Mouse (Mus musculus) gastrocnemius, adult 2 months (tissue): ENCODE measurements at regions not wholly inside any gene's neighbourhood (a gene's known extent, or its start where the extent isn't known, plus 50 kb on each side); places are given as distances from the start of the nearest gene placed in this dataset.

ENCODE experiments used
- DNase-seq: peaks from one replicate; pipeline ENCODE4 v3.0.0; 2022
- H3K27ac ChIP-seq: fragments of 200-600 bp; 2 replicates; pipeline ENCODE4 v1.8.1; 2022; ENCODE audit warnings: mild to moderate bottlenecking
- H3K4me3 ChIP-seq: fragments of 200-600 bp; 2 replicates; pipeline ENCODE4 v1.8.1; 2022; ENCODE audit warnings: mild to moderate bottlenecking, moderate library complexity
- CTCF ChIP-seq: fragments of 200-600 bp; IDR thresholded peaks from 2 replicates; pipeline ENCODE4 v1.8.1; 2022; ENCODE audit warnings: antibody characterized with exemption, mild to moderate bottlenecking, moderate library complexity
- intact Hi-C: fragments of 180-260 bp; cut with DNase I; formaldehyde crosslinking; loops from one replicate; pipeline ENCODE4 v1.15.1; 2025

DNA sequence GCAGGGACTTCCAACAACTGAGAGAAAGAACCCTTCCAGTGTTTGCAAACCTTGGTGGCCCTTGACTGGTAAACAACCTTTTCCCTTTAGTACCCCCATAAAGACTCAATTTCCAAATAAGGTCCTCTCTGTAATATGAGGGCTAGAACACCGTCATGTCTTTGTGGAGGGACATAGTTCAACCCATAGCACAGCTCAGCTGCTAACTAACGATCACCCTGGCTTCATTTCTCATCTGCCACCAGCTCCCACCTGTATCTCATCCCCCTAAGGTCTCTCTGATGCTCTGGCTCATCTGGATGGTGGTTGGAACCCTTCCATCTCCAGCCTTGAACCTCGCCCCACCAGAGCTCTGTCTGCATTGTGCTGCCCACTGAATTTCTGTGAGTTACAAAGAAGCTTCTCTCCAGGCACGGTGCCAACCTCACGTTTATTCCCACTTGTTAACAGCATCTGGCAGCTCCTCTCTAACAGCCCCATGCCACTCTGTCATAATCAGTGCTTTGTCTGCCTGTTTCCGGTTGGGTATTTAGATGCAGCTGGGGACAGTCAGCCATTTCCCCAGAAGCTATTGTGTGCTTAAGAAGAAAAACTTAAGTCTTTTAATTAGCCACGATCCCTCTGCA is 137.0 kb upstream of the Cdh5 start:
- no peak for TF ChIP-seq CTCF
- DNase-seq = no peak
- intact Hi-C loops = no loop called here

DNA sequence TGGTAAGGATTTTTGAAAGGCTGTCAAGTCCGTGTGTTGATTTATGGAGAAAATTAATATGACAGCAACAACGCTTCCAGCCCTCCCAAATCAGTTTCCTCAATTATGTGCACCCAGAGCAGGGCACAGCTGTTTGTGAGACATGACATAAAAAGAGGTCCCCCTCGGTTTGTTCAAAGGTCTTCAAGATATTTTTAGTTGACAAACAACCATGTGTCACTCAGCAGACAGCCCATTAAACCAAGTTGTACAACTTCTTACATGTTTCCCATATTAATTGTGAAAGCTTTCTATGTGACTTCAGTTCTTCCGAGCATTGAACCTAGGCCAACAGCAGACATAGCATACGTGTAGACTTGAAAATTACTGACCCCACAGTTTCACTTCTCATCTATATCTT is 131.5 kb upstream of the Cdh5 start:
- intact Hi-C loops = no loop called here

More for the DNA sequence above, 137.0 kb upstream of the Cdh5 start:
- no peak overlapping the region for H3K4me3 ChIP-seq
- no peak overlapping the region for H3K27ac ChIP-seq

GRCm38 (mm10) chr8:103970511-103970910 is 130.9 kb upstream of the Cdh5 start:
- TF ChIP-seq CTCF = no peak
- Histone ChIP-seq H3K27ac (no peak overlapping the region), H3K4me3 (no peak overlapping the region)
- no peak for DNase-seq
- intact Hi-C loops = no loop called here

More for the DNA sequence above, 131.5 kb upstream of the Cdh5 start:
- H3K27ac ChIP-seq = no peak overlapping the region
- TF ChIP-seq CTCF = no peak
- no peak for DNase-seq
- H3K4me3 ChIP-seq = no peak overlapping the region

GRCm38 (mm10) chr8:103970966-103971365 is 130.5 kb upstream of the Cdh5 start:
- DNase-seq = no peak
- TF ChIP-seq CTCF = no peak
- no peak overlapping the region for H3K4me3 ChIP-seq
- intact Hi-C loops = no loop called here
- H3K27ac ChIP-seq = no peak overlapping the region

DNA sequence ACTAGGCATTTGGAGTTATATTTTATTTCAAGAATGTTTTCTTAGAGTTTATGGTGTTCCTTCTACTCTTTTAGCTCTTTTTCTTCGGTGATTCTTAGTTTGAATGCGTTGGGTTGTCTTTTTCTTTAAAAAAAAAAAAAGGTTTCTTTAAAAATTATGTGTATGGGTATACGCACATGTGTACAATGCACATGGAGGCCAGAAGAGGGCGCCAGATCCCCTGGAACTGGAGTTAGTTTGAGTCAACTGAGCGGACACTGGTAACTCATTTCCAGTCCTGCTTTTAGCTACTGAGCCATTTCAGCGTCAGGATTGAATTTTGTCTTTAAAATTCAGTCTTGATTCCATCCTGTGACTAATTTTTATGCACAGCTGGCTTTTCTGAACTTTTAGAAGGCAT is 124.9 kb upstream of the Cdh5 start:
- Histone ChIP-seq H3K27ac (no peak overlapping the region), H3K4me3 (no peak overlapping the region)
- intact Hi-C loops = no loop called here
- TF ChIP-seq CTCF = no peak
- no peak for DNase-seq

- H3K27ac ChIP-seq = no peak overlapping the region
- no peak for TF ChIP-seq CTCF
- intact Hi-C loops = no loop called here
- DNase-seq = no peak
- H3K4me3 ChIP-seq = no peak overlapping the region
Measured at GRCm38 (mm10) chr8:103978948-103979347, 122.5 kb upstream of the Cdh5 start.

GRCm38 (mm10) chr8:103983860-103984594 is 117.4 kb upstream of the Cdh5 start:
- no peak overlapping the region for H3K4me3 ChIP-seq
- TF ChIP-seq CTCF = no peak
- DNase-seq = no peak

GRCm38 (mm10) chr8:103985640-103986039 is 115.8 kb upstream of the Cdh5 start:
- Histone ChIP-seq H3K4me3 (no peak overlapping the region), H3K27ac (no peak overlapping the region)
- TF ChIP-seq CTCF = no peak
- DNase-seq = no peak
- intact Hi-C loops = no loop called here

More at GRCm38 (mm10) chr8:103983860-103984594, 117.4 kb upstream of the Cdh5 start:
- intact Hi-C loops = no loop called here
- no peak overlapping the region for H3K27ac ChIP-seq

- Histone ChIP-seq H3K4me3 (no peak overlapping the region), H3K27ac (no peak overlapping the region)
- no peak for TF ChIP-seq CTCF
- DNase-seq = no peak
- intact Hi-C loops = no loop called here
Measured at GRCm38 (mm10) chr8:103993897-103994296, 107.5 kb upstream of the Cdh5 start.

- intact Hi-C loops = no loop called here
- TF ChIP-seq CTCF = no peak
- DNase-seq = no peak
- H3K27ac ChIP-seq = no peak overlapping the region
- no peak overlapping the region for H3K4me3 ChIP-seq
Measured at GRCm38 (mm10) chr8:103998143-103998542, 103.3 kb upstream of the Cdh5 start.

DNA sequence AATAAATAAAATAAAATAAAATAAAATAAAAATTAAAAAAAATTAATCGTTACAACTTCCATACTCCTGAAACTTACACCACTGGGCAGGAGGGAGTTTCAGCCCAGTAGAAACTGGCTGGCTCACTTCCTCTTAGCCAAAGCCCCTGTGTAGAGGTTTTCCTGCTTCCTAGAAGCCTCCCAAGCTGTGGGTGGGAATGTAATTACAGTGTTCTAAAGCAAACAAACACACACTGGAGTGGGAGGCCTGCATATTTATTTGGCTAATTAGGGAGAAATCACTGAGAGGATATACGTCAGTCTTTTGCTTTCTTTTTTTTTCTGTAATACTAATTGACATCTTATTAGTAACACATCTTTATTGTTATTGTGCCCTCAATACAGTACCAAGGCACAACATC is 94.2 kb upstream of the Cdh5 start:
- intact Hi-C loops = no loop called here
- H3K27ac ChIP-seq = no peak overlapping the region
- TF ChIP-seq CTCF = no peak
- DNase-seq = no peak
- no peak overlapping the region for H3K4me3 ChIP-seq

GRCm38 (mm10) chr8:104008756-104009155 is 92.7 kb upstream of the Cdh5 start:
- DNase-seq = no peak
- TF ChIP-seq CTCF = no peak
- no peak overlapping the region for H3K27ac ChIP-seq
- intact Hi-C loops = no loop called here
- no peak overlapping the region for H3K4me3 ChIP-seq

- intact Hi-C loops = no loop called here
- DNase-seq = no peak
- no peak overlapping the region for H3K27ac ChIP-seq
- no peak for TF ChIP-seq CTCF
- H3K4me3 ChIP-seq = no peak overlapping the region
Measured at GRCm38 (mm10) chr8:104009306-104009705, 92.1 kb upstream of the Cdh5 start.

DNA sequence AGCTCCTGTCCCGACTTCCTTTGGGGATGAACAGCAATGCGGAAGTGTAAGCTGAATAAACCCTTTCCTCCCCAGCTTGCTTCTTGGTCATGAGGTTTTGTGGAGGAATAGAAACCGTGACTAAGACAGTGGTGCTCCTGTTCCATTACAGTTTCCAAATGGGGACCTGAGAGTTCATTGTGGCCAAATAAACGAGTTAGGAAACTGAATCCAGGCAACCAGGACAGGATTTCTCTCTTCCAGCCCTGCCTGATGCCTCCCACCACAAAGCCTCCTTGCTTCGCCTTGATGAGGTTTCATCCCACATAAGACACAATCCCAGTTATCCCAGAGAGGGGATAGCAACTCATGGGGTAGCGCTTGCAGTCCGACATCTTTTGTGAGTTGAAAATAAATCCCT is 79.2 kb upstream of the Cdh5 start:
- DNase-seq = no peak
- Histone ChIP-seq H3K4me3 (no peak overlapping the region), H3K27ac (peak overlapping the region; percentile 72)
- intact Hi-C loops = no loop called here
- TF ChIP-seq CTCF = no peak
